Mouse (Mus musculus): Measurements from ENCODE around the gene Nek7. TPM values are rescaled to one million over a fixed set of nuclear protein-coding genes. Genes with fewer than 3 reads are reported as not detected.

The Nek7 gene
- total RNA-seq, 2 experiments from 2014 or later = 25.1 to 26.5 TPM

Other genes starting within 250 kb of the Nek7 start
- gene Lhx9, start 228.4 kb upstream of the Nek7 start, total RNA-seq (2014; fragmentation: Nextera tagmentation) = not detected in 2 replicates
- gene Lhx9, start 228.4 kb upstream of the Nek7 start, total RNA-seq (2017) = not detected in 2 replicates
- gene 2310009B15Rik, start 236.7 kb upstream of the Nek7 start, total RNA-seq (2014; fragmentation: Nextera tagmentation) = 13.2 and 22.3 TPM in 2 replicates
- gene 2310009B15Rik, start 236.7 kb upstream of the Nek7 start, total RNA-seq (2017) = 10.2 and 15.2 TPM in 2 replicates

Measured in granulocyte monocyte progenitor cell, adult 5-6 weeks (primary cell).